Mouse (Mus musculus): ENCODE measurements around the gene Sema3g. TPM values are rescaled to one million over a fixed set of nuclear protein-coding genes. Genes with fewer than 3 reads are reported as not detected.

Gene Sema3g
- 65.0 TPM for polyA plus RNA-seq (2014; fragmentation: Illumina TruSeq; extraction: RNeasy Lipid Tissue Mini Kit (QIAGEN cat#74804); ENCODE audit: insufficient read depth, low read depth, low replicate concordance)

DNA sequence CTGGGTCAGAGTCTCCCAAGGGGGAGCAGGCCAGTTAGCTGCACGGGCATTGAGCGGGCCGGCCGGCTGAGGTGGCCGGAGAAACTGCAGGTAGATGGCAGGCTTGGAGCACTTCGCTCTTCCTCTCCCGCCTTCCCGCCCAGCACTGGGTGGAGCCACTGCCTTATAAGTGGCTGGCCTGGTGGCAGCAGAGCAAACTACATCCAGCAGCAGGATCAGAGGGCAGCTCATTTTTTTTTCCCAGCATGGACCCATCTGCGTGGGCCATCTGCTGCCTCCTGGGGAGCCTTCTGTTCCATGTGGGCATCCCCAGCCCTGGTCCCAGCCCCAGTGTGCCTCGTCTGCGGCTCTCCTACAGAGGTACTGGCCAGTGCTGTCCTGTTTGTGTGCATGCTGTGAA lies at the start of gene Sema3g:
Sema3g (plus strand) TSS at position 195 of the 400 bp plus-strand sequence.

GRCm38 (mm10) chr14:31168425-31168824 lies 49.2 kb upstream of the Sema3g start, which contains the start of gene Stab1:
Gene Stab1 (minus strand): TSS chr14:31168641.

GRCm38 (mm10) chr14:31208084-31208483 lies 9.6 kb upstream of the Sema3g start, which contains the start of gene Tnnc1:
Gene Tnnc1 (plus strand): TSS chr14:31208312.

GRCm38 (mm10) chr14:31216846-31217245 lies 814 bp upstream of the Sema3g start, which contains the start of gene Nisch:
Gene Nisch (minus strand): TSS chr14:31216946.

DNA sequence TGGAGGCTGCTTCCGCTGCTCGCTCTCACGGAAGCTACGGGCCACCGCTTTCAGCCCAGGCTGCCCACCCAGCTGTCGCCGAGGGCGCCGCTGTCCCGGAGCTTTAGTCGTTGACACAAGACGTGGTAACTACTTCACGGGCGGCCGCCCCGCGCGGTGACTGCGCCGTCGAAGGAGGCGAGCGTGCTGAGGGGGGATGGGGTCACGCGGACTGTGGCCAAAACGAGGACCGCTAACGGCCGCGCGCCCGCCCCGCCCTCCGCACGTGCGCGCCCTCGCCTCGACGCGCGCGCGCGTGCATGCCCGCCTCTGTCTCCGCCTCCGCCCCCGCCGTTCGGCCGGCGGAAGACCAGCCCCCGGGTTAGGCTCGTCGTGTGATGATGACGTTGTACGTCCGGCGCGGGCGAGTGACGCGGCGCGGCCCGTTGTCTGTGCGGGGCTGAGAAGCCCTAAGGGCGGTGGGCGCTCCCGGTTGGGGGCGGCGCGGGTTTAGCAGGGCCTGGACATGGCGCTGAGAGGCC lies 33.5 kb downstream of the Sema3g start, which contains the start of the genes Phf7 and Bap1:
Phf7 (minus strand) TSS at position 234 of the 521 bp plus-strand sequence.
Bap1 (plus strand) TSS at position 367 of the 521 bp plus-strand sequence.

Other genes starting within 250 kb of the Sema3g start
- gene Glt8d1, start 216.5 kb upstream of the Sema3g start, polyA plus RNA-seq (2014; fragmentation: Illumina TruSeq; extraction: RNeasy Lipid Tissue Mini Kit (QIAGEN cat#74804); ENCODE audit: insufficient read depth, low read depth, low replicate concordance), result 47.2 TPM
- gene Spcs1, start 216.2 kb upstream of the Sema3g start, polyA plus RNA-seq (2014; fragmentation: Illumina TruSeq; extraction: RNeasy Lipid Tissue Mini Kit (QIAGEN cat#74804); ENCODE audit: insufficient read depth, low read depth, low replicate concordance), result 296 TPM
- 10.1 TPM for gene Pbrm1, start 198.7 kb upstream of the Sema3g start, polyA plus RNA-seq (2014; fragmentation: Illumina TruSeq; extraction: RNeasy Lipid Tissue Mini Kit (QIAGEN cat#74804); ENCODE audit: insufficient read depth, low read depth, low replicate concordance)
- gene Gnl3, start 198.7 kb upstream of the Sema3g start, polyA plus RNA-seq (2014; fragmentation: Illumina TruSeq; extraction: RNeasy Lipid Tissue Mini Kit (QIAGEN cat#74804); ENCODE audit: insufficient read depth, low read depth, low replicate concordance), result 24.8 TPM
- 81.6 TPM for gene Smim4, start 88.9 kb upstream of the Sema3g start, polyA plus RNA-seq (2014; fragmentation: Illumina TruSeq; extraction: RNeasy Lipid Tissue Mini Kit (QIAGEN cat#74804); ENCODE audit: insufficient read depth, low read depth, low replicate concordance)
- gene Nt5dc2, start 86.8 kb upstream of the Sema3g start, polyA plus RNA-seq (2014; fragmentation: Illumina TruSeq; extraction: RNeasy Lipid Tissue Mini Kit (QIAGEN cat#74804); ENCODE audit: insufficient read depth, low read depth, low replicate concordance), result 48.3 TPM
- 34.1 TPM for gene Stab1, start 49.2 kb upstream of the Sema3g start, polyA plus RNA-seq (2014; fragmentation: Illumina TruSeq; extraction: RNeasy Lipid Tissue Mini Kit (QIAGEN cat#74804); ENCODE audit: insufficient read depth, low read depth, low replicate concordance)
- 76.0 TPM for gene Tnnc1, start 9.5 kb upstream of the Sema3g start, polyA plus RNA-seq (2014; fragmentation: Illumina TruSeq; extraction: RNeasy Lipid Tissue Mini Kit (QIAGEN cat#74804); ENCODE audit: insufficient read depth, low read depth, low replicate concordance)
- 81.2 TPM for gene Nisch, start 914 bp upstream of the Sema3g start, polyA plus RNA-seq (2014; fragmentation: Illumina TruSeq; extraction: RNeasy Lipid Tissue Mini Kit (QIAGEN cat#74804); ENCODE audit: insufficient read depth, low read depth, low replicate concordance)
- 5.0 TPM for gene Phf7, start 33.5 kb downstream of the Sema3g start, polyA plus RNA-seq (2014; fragmentation: Illumina TruSeq; extraction: RNeasy Lipid Tissue Mini Kit (QIAGEN cat#74804); ENCODE audit: insufficient read depth, low read depth, low replicate concordance)
- gene Bap1, start 33.6 kb downstream of the Sema3g start, polyA plus RNA-seq (2014; fragmentation: Illumina TruSeq; extraction: RNeasy Lipid Tissue Mini Kit (QIAGEN cat#74804); ENCODE audit: insufficient read depth, low read depth, low replicate concordance), result 25.0 TPM
- 0.99 TPM for gene Dnah1, start 106.0 kb downstream of the Sema3g start, polyA plus RNA-seq (2014; fragmentation: Illumina TruSeq; extraction: RNeasy Lipid Tissue Mini Kit (QIAGEN cat#74804); ENCODE audit: insufficient read depth, low read depth, low replicate concordance)
- gene Capn7, start 118.8 kb downstream of the Sema3g start, polyA plus RNA-seq (2014; fragmentation: Illumina TruSeq; extraction: RNeasy Lipid Tissue Mini Kit (QIAGEN cat#74804); ENCODE audit: insufficient read depth, low read depth, low replicate concordance), result 14.6 TPM
- 43.7 TPM for gene Sh3bp5, start 218.2 kb downstream of the Sema3g start, polyA plus RNA-seq (2014; fragmentation: Illumina TruSeq; extraction: RNeasy Lipid Tissue Mini Kit (QIAGEN cat#74804); ENCODE audit: insufficient read depth, low read depth, low replicate concordance)